Mouse (Mus musculus): ENCODE results near the gene Edf1. TPM values are rescaled to one million over a fixed set of nuclear protein-coding genes. Genes with fewer than 3 reads are reported as not detected.
A peak's percentile ranks its signal among the peaks of the same experiment; 100 is the strongest.

The Edf1 gene
- total RNA-seq, 2 experiments from 2014 or later: 190 to 202 TPM

DNA sequence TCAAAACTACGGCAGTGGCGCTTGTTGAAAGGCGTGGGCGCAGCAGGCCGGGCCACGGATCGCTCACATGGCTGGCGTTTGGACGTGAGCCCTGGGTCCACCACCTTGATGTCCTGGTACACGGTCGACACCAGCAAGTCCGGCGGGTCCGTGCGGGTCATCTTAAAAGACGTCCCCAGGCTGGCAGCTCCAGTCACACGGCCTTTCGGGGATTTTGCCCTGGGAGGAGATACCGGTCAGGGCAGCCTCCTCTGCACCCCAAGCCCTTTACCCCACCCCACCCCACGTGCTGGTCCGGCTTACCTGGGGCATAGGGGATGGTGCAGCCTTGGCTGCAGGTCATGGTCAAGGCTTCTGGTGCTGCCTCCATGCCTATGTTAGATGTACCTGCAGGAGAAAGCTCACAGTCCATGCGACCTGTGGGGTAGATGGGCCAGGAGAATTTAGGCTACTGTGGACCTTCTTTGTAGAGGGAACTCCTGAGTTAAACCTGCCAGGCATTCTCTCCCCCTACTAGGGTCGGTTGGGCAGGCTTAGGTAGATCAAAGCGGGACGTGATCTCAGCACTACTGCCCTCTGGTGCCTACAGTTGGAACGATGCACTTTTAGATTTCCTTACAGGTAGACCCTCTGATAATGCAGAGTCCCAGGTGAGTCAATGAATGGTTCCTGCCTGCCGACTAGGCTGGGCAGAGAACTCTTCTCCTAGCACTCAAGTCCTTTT, 22.3 kb downstream of the Edf1 start:
- intact Hi-C loops (cut with DNase I): no loop called here
- peak; percentile 70 to 73 for DNase-seq (ENCODE audit: low spot score in 2 of 2)

DNA sequence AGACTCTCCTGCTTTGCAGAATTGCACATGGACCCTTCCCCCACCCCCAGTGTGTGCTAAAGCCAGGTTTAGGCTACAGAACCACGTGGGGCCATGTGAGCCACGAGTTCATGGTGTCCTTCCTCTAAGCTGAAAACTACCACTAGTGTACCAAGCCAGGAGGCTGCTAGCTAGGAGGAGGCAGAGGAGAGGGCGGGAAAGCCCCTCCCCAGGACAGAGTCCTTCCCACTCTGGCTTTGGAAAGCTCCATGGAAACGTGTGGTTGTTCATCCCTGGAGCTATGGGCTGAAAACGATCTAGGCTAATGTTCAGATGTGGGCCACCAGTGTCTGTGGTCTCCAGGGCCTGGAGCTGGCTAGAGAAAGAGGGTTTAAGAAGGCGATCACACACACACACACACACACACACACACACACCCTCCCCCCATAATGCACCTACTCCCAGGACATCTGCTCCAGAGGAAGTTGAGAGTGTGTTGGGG, 23.0 kb downstream of the Edf1 start:
- DNase-seq (ENCODE audit: low spot score in 2 of 2): peak in 1 of 2 experiments; percentile 78
- intact Hi-C loops (cut with DNase I): no loop called here

DNA sequence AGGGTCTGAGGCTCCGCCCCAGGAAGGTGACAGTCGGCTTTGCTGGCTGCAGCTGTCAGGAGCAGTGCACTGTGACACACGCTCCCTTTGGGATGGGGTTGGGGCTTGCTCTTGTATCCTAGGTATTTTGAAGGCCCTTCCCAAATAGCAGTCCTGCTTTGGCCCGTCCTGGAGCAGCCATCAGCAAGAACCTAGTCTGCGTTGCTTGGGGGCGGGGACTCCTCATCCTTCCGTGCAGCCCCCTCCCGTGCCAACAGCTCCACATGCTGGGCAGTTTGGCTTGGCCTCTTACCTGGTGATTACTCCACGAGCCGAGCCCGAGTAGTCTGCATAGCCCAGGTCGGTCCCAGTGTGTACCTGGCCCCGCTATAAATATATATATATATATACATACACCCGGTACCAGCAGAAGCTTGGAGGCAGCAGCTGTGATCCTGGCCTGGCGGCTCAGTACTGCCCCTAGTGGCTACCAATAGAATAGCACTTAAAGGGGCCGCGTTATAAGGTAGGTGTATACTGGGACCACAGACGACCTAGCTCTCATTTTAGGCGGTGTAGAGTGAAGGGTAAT, 23.7 kb downstream of the Edf1 start, which contains the start of gene Ajm1:
Gene Ajm1 (minus strand): TSS at position 464 of the 571 bp plus-strand sequence.
- intact Hi-C loops (cut with DNase I): no loop called here
- DNase-seq (ENCODE audit: low spot score in 2 of 2): peak; percentile 80 to 93

DNA sequence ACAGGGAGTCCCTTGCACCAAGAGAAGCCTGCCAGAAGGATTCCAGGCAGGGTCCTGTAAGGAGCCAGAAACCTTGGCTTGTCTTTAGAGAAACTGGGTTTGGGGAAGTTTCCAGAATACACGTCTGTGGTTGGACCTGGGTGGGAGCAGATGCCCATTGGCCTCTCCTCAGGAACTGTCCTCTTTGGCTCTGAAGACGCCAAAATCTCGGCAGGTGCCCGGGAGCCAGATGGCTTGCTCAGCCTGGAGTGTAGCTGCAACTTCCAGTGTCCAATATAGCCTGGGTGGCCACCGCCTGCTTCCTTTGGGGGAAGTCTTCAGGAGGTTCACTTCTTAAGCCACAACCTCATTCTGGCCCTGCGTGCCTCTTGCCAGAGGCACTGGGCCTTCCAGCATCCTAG, 24.3 kb downstream of the Edf1 start:
- no peak for DNase-seq (ENCODE audit: low spot score in 2 of 2)
- intact Hi-C loops (cut with DNase I): no loop called here

DNA sequence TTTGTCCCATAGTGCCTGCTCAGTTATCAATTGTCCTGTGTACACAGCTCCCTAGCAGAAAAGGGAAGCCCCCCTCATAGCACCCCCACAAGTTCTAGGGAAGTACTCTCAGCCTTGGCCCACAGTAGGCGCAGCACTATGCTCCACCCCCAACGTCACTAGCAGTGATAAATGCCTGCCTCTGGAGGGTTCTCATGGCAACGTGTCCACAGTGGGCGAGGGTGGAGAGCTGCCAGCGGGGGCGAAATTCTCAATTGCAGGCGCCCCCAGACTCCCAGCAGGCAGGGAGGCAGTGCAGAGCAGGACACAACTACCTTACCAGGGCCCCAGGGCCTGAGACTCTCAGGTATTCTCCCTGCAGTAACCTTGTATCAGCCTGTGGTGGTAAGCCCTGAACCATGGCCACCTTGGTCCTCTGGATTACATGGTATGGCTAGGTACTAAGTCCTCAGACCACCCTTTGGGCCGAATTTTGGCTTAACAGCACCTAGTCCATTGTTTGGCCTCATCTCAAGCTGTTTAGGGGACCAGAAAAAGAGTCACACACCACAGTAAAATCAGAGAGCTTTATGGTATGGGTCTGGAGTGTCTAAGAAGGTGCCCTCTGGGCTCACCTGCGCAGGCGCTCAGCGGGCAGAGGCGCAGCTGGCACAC, 24.9 kb downstream of the Edf1 start:
- intact Hi-C loops (cut with DNase I): no loop called here
- DNase-seq (ENCODE audit: low spot score in 2 of 2): peak; percentile 90 to 94

DNA sequence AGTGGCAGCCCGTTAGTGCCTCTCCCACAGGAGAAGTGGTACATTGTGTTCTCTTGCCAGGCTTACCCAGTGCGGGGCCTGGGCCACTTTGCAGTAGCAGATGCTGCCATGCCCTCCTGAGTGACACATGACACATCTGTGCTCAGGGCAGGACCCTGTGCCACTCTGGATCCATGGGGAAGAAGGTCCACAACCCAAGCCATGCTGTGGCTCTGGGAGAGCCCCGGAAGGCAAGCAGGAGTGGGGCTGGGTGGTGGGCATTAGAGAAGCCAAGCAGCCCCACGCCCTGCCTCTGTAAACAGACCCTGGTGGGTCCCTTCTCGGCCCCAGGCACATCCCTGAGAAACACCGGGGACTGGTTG, 25.5 kb downstream of the Edf1 start:
- peak in 1 of 2 experiments; percentile 23 for DNase-seq (ENCODE audit: low spot score in 2 of 2)
- intact Hi-C loops (cut with DNase I): no loop called here

DNA sequence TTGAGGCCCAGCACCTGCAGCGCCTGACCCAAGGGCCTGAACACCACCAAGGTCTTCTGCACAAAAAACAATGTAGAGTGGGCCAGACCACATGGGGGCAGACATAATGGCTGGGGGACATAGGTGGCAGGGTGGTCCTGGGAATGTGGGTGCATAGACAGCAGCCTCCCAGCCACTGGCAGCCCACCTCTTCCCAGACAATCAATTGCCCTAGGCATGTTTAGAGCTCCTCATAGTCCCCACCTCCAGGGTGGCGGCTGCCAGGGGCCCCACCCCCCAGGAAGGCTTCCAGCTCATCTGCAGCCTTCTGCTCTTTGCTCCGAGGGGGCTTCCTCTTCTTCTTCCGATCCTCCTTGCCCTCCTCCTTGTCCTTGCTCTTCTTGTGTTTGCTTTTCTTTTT, 25.9 kb downstream of the Edf1 start:
- intact Hi-C loops (cut with DNase I): no loop called here
- no peak for DNase-seq (ENCODE audit: low spot score in 2 of 2)

DNA sequence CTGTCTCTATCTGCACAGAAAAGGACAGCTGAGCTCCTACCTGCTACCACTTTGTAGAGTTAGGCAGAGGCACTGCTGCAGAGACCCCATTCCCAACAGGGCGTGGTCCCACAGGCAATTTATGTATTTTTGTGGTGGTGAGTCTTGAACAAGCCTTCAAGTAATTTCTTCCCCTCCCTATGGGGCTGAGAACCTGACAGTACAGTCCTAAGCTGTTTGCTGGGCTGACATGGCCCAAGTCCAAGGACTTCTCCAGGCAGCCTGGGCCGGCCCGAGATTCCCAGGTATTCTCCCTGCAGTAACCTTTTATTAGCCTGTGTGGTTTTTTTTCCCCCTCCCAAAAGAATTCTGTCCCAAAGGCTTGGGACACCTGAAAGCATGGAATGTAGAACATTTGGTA, 26.5 kb downstream of the Edf1 start:
- DNase-seq (ENCODE audit: low spot score in 2 of 2): no peak
- intact Hi-C loops (cut with DNase I): no loop called here

DNA sequence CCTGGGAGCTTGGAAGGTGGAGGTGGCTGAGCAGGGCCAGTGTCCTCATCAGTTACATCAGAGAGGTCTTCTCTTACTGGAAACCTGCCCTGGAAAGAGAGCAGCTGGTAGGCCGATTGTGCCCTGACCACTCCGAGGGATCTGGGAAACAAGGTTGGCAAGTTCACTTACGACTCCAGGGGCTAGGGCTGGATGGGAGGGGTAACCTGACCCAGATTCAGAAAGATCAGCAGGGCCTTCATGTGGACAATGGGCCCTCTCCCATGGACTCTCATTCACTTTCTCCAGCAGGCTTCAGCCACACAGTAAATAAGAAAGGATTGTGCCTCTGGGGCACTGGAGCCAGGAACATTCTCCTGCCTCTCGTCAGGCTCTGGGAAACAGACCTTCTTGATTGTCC, 27.2 kb downstream of the Edf1 start:
- intact Hi-C loops (cut with DNase I): no loop called here
- no peak for DNase-seq (ENCODE audit: low spot score in 2 of 2)

DNA sequence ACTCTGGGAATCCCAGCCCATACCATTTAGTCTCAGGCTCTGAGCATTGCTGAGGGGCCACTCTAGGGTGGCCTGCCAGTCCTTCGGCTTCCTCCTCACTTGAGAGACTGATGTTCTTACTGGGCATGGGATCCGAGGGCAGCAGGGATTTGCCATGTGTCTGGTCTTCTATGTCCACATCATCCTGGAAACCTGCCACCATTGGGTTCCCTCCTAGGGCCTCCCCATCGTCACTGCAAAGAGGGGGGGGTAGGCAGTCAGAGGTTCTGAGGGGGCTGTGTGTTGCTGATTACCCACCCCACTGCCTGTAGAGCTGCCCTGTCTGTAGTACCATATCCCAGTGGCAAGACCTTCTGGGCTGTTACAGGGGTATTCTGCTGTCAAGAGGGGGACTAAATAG, 28.0 kb downstream of the Edf1 start:
- intact Hi-C loops (cut with DNase I): no loop called here
- DNase-seq (ENCODE audit: low spot score in 2 of 2): no peak

DNA sequence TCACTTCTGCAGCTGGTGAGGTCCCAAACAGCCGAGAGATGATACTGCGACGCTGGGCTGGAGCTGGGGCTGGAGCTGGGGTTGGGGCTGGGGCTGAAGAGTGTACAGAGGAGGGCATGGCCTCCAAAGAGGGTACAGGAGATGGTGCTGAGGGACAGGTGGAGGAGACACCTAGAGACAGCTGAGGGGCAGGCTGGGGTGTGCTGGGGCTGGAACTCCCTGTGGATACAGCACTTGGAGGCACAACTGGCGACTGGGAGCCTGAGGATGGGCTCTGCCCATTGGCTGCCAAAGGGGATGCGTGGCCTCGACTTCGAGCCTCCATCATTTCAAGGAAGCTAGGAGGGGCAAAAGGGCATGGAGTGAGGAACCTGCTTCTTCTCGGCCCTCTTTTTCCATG, 29.6 kb downstream of the Edf1 start:
- DNase-seq (ENCODE audit: low spot score in 2 of 2): no peak
- intact Hi-C loops (cut with DNase I): no loop called here

DNA sequence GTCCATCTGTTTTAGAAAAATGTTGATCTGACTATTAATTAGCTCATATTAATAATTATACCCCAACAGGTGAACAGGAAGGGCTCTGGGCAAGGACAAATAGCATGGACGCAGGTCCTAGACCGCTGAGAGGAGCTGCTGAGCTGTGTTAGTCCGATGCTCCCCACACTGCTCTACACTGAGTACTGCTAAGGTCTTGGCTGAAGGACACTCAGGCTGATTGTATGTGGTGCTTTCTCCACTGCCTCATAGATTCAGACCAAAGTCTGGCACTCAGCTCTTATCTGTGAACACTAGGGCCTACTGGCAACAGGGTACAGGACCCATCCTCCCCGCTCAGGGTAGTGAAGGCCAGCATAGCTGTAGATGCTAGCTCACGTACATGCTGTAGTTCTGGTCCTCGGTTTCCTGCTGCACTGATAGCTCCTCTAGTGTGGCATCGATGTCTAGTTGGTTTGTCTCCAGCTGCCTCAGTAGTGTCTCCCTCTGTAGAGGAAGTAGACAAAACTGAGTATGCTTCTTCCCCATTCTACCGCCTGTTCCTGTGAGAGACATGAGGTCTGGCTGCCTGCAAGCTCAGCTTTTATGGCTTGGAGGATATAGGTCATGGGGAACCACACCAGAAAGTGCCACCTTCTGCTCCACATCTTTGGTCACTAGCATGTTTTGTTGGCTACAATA, 30.7 kb downstream of the Edf1 start:
- peak in 1 of 2 experiments; percentile 47 for DNase-seq (ENCODE audit: low spot score in 2 of 2)
- intact Hi-C loops (cut with DNase I): no loop called here

DNA sequence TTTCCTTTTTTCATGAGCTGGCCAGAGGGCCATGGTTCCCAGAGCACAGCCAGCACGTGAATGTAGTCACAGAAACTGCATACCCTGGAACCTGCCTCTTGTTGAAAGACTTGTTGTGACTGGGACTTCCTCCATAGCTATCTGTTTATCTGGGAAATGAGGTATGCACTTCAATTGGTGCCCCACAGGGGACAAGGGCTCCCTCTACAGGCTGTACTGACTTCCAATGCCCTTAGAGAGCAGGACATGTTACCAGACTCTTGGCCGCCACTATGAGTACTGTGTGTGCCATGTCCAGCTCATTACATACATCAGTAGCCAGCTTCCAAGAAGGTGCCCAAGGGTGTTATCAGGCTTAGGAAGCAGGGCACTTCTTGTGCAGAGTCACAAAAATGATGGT, 34.2 kb downstream of the Edf1 start:
- intact Hi-C loops (cut with DNase I): no loop called here
- DNase-seq (ENCODE audit: low spot score in 2 of 2): peak; percentile 45 to 50

DNA sequence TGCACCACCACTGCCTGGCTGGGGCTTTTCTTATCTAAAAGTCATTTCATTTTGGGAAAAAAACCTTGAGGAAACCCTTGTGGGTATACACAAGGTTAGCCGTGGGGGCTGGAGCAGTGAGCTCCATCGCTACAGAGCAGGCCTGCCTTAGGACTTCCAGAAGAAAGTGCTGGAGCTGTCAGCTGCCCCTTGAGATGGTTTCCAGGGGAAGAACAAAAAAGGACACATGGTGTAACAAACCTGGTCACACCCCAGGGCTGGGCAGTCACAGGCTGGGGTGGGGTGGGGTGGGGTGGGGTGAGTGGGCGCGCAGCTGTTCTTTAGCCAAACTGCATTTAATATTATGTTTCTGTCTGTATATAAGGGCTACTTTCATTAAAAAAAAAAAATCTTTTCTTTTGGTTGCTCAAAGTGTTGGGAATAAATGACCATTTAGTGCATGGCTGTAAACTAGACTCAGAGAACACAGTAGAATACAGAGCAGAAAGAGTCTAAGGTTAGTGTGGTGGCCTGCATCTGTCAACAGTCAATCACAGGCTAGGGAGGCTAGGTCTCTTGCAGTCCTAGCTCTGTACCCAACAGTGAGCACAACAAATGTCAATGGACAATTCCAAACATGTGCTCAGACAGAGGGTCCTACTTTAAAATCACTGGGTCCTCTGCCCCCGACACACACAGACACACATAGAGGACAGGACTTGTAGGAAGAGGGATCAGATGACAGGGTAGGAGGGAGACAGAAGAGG, 39.3 kb downstream of the Edf1 start:
- intact Hi-C loops (cut with DNase I): no loop called here
- DNase-seq (ENCODE audit: low spot score in 2 of 2): no peak

DNA sequence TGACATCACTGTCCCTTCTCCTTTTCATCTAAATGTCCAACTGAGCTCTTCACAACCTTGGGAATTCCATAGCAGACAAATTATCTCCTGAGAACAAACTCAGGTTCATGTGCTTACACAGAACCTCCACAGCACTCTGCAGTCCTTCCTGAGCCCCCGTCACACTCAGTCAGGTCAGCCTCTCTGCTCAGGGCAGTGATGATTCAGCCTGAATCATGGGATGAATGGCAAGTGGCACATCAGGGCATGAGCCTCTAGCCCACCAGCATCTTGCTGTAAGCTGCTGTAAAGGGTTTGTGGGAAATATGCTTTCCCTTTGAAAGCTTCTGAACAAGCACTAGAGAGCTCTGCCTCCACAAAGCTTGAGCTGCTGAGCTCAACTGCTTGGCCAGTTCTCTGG, 41.1 kb downstream of the Edf1 start:
- no peak for DNase-seq (ENCODE audit: low spot score in 2 of 2)
- intact Hi-C loops (cut with DNase I): no loop called here

DNA sequence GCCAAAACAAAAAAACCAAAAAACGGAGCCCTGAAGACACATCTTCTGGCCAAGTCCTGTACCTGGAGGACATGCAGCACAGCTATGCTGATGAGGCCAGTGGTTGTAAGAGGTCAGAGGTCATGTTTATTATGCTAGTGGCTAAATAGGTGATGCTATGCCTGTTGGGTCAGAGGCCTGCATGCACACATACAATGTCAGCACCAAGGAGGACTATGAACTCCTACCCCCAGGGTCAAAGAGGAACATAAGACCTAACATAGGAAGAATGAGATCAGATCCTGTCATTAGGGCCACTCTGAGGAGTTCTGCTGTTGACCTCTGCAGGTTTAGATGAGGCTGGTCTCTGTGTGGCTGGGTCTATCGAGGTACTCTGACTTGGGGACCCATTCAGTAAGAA, 42.4 kb downstream of the Edf1 start:
- DNase-seq (ENCODE audit: low spot score in 2 of 2): no peak
- intact Hi-C loops (cut with DNase I): no loop called here

DNA sequence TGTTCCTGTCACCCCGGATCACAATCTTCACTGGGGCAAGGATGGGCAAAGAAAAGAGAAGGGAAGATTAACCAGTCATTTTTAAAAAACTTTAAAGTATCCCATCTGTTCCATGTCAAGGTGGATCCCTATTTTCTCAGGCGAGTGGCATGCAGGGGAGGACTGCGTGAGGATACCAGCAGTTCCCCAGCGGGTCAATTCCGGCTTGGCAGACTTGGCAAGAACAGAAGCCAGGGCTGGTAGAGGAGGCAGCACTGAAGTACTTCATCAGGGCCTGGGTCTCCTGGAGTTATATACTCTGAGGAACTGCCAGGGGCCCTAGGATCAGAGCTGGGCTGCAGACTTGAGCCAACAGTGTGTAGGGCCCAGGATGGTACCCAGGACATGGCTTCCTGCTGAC, 44.9 kb downstream of the Edf1 start:
- no peak for DNase-seq (ENCODE audit: low spot score in 2 of 2)
- intact Hi-C loops (cut with DNase I): no loop called here

DNA sequence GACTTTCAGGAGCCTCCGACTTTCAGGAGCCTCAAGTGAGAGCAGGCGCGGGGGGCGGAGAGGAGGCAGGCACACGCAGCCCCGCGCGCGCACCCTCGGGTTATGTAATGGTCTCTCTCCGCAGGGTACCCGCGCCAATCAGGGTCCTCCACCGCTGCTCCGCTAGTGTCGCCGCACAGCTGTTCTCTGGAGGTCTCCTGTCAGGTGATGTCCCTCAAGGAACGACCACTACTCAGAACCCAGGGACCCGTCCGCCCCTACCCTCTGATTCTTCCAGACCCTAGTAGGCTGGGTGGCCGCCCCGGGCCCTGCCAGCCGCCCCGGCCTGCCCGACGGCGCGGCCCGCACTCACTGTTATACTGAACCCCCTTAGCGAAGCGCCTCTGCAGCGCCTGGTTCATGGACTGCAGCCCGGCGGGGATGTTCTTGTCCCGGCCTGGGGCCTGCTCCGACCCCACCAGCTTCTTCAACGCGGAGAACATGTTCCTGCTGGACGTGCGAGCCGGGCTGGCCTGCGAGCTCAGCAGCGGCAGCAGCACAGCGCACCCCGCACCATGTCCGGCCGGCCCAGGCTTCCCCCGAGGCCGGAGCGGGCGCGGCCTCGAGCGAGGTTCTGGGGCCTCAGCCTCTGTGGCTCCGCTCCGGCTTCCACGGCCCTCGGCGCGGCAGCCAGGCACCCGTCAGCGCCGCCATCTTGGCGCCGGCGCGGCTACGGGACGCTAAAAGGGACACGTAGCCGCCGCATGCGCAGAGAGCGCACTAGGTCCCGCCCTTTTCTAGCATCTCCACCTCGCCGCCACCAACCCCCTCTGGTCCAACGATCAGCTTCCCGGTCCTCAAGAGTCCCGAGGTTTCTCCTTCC, 50.3 kb downstream of the Edf1 start, which contains the start of gene Rabl6:
Gene Rabl6 (minus strand): TSS at position 761 of the 862 bp plus-strand sequence.
- DNase-seq (ENCODE audit: low spot score in 2 of 2): peak; percentile 89 to 91
- intact Hi-C loops (cut with DNase I): no loop called here

DNA sequence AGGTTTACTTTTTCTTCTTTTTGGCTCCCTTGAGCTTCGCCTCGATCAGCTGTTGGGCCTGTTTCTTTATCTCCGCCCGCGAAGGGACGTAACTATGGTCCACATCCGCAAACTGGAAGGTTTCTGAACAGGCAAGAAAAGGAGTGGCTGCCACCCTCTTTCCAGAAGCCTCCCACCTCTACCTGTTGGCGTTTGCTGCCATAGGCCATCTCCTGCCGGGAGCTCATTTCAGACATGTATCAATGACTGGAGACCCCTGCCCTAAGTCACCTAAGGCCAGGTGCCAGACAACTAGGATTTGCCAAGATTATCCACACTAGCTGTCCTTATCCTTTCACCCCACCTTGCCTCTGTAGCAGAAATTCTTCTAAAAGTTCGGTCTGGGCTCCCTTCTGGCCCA, 51.0 kb downstream of the Edf1 start:
- no peak for DNase-seq (ENCODE audit: low spot score in 2 of 2)
- intact Hi-C loops (cut with DNase I): no loop called here
